Mouse (Mus musculus) bone marrow, adult 2 months (tissue): ENCODE measurements at regions not wholly inside any gene's neighbourhood (a gene's known extent, or its start where the extent isn't known, plus 50 kb on each side); places are given as distances from the start of the nearest gene placed in this dataset.
"Not testable (repeated sequence)": the region's sequence is repeated elsewhere in the genome, so short reads cannot be mapped to it uniquely, and the experiment has no call there.

Experiments used
- H3K27ac ChIP-seq: fragments of 200-500 bp; 2 replicates; pipeline ENCODE4 v1.5.1; 2012; ENCODE audit warnings: low read depth, mild to moderate bottlenecking, control low read depth, inconsistent platforms, low read length; ENCODE audit not compliant: control insufficient read depth, poor library complexity, insufficient read depth
- H3K4me1 ChIP-seq: fragments of 200-500 bp; 2 replicates; pipeline ENCODE4 v1.6.1; 2011; ENCODE audit warnings: low read length; ENCODE audit not compliant: control insufficient read depth, insufficient read depth
- H3K4me3 ChIP-seq: fragments of 200-500 bp; replicated peaks from 2 replicates; pipeline ENCODE3; 2011; ENCODE audit warnings: mild to moderate bottlenecking, low read depth, low read length, control low read depth; ENCODE audit not compliant: control insufficient read depth
- CTCF ChIP-seq: fragments of 200-500 bp; IDR thresholded peaks from 2 replicates; pipeline ENCODE4 v1.5.1; 2011; ENCODE audit warnings: low read length, control low read depth; ENCODE audit not compliant: control insufficient read depth, insufficient read depth
- POLR2A ChIP-seq: fragments of 200-500 bp; IDR thresholded peaks from 2 replicates; pipeline ENCODE4 v1.6.1; 2011; ENCODE audit warnings: low read depth, mild to moderate bottlenecking, control low read depth, low read length, borderline replicate concordance; ENCODE audit not compliant: control insufficient read depth
- WGBS: fragments of 180-500 bp; shearing (Covaris S2); methylation state at CpG from one replicate; pipeline ENCODE4 v1.1.7; 2018; 5-methylcytosine and 5-hydroxymethylcytosine counted together

GRCm38 (mm10) chr5:4326309-4327014 lies 134.3 kb downstream of the Mterf1b start:
- H3K4me3 ChIP-seq = no peak overlapping the region
- no peak overlapping the region for H3K27ac ChIP-seq
- H3K4me1 ChIP-seq = no peaks in the 10 kb centered on the region
- TF ChIP-seq CTCF (no peak), POLR2A (no peak)
- WGBS = 50% methylated on average over 8 of the region's 8 CpGs

- TF ChIP-seq POLR2A = no peak
- no peak for TF ChIP-seq CTCF
- H3K27ac ChIP-seq = no peak overlapping the region
- no peak overlapping the region for H3K4me3 ChIP-seq
- WGBS = 68% methylated on average over 5 of the region's 5 CpGs
- no peaks in the 10 kb centered on the region for H3K4me1 ChIP-seq
These were observed 143.5 kb downstream of the Mterf1b start for GRCm38 (mm10) chr5:4335683-4336082.

- TF ChIP-seq POLR2A (no peak), CTCF (no peak)
- H3K4me3 ChIP-seq = no peak overlapping the region
- WGBS = 47% methylated on average over 6 of the region's 6 CpGs
These were observed 149.8 kb downstream of the Mterf1b start for GRCm38 (mm10) chr5:4341956-4342355.

GRCm38 (mm10) chr5:4344458-4344857 lies 152.3 kb downstream of the Mterf1b start:
- no peak for TF ChIP-seq CTCF
- 22% methylated on average over 2 of the region's 2 CpGs for WGBS
- H3K4me1 ChIP-seq = peaks cover 1% of the 10 kb centered on the region; the same call in 1 of the 2 replicates
- no peak overlapping the region for H3K27ac ChIP-seq
- H3K4me3 ChIP-seq = no peak overlapping the region

More at GRCm38 (mm10) chr5:4341956-4342355, 149.8 kb downstream of the Mterf1b start:
- no peak overlapping the region for H3K27ac ChIP-seq
- H3K4me1 ChIP-seq = peaks cover 1% of the 10 kb centered on the region; the same call in 1 of the 2 replicates

- Histone ChIP-seq H3K4me3 (no peak overlapping the region), H3K27ac (no peak overlapping the region), H3K4me1 (peaks cover 1% of the 10 kb centered on the region; the same call in 1 of the 2 replicates)
- 51% methylated on average over 4 of the region's 4 CpGs for WGBS
- no peak for TF ChIP-seq CTCF
- no peak for TF ChIP-seq POLR2A
These were observed 156.2 kb downstream of the Mterf1b start for GRCm38 (mm10) chr5:4348334-4348733.

- H3K4me3 ChIP-seq = no peak overlapping the region
- WGBS = 57% methylated on average over 2 of the region's 2 CpGs
- no peak overlapping the region for H3K27ac ChIP-seq
- H3K4me1 ChIP-seq = peaks cover 1% of the 10 kb centered on the region; the same call in 1 of the 2 replicates
- no peak for TF ChIP-seq POLR2A
These were observed 157.8 kb downstream of the Mterf1b start for GRCm38 (mm10) chr5:4349943-4350342.

- H3K27ac ChIP-seq = no peak overlapping the region
- WGBS = 76% methylated on average over 7 of the region's 7 CpGs
These were observed 163.6 kb downstream of the Mterf1b start for GRCm38 (mm10) chr5:4355609-4356224.

GRCm38 (mm10) chr5:4356555-4357273 lies 164.5 kb downstream of the Mterf1b start:
- H3K27ac ChIP-seq, H3K4me1 ChIP-seq, H3K4me3 ChIP-seq: not testable (repeated sequence)

More at GRCm38 (mm10) chr5:4355609-4356224, 163.6 kb downstream of the Mterf1b start:
- no peak for TF ChIP-seq CTCF
- no peaks in the 10 kb centered on the region; the same call in 1 of the 2 replicates for H3K4me1 ChIP-seq
- no peak overlapping the region for H3K4me3 ChIP-seq

GRCm38 (mm10) chr5:4361547-4361946 lies 169.4 kb downstream of the Mterf1b start:
- WGBS = 82% methylated on average over 6 of the region's 6 CpGs
- not testable (repeated sequence) for H3K4me1 ChIP-seq, H3K4me3 ChIP-seq, H3K27ac ChIP-seq

GRCm38 (mm10) chr5:4384719-4385118 lies 192.6 kb downstream of the Mterf1b start:
- WGBS = 68% methylated on average over 7 of the region's 7 CpGs
- H3K27ac ChIP-seq, H3K4me1 ChIP-seq: not testable (repeated sequence)

More at GRCm38 (mm10) chr5:4384719-4385118, 192.6 kb downstream of the Mterf1b start:
- not testable (repeated sequence) for H3K4me3 ChIP-seq
